Mouse (Mus musculus) stomach, embryonic 14.5 days (tissue): ENCODE data around the gene Cntn2. TPM values are rescaled to one million over a fixed set of nuclear protein-coding genes. Genes with fewer than 3 reads are reported as not detected.

Source experiments
- ATAC-seq: fragments of 200-750 bp; cut with Nextera tagmentation; 2 replicates; pipeline ENCODE4 v1.8.0; 2017; ENCODE audit warnings: low read depth, moderate TSS enrichment; ENCODE audit not compliant: insufficient number of reproducible peaks, insufficient read depth, low FRiP score
- H3K27ac ChIP-seq: fragments of 300-500 bp; sonication (generic); 2 replicates; pipeline ENCODE4 v1.5.1; 2014; ENCODE audit warnings: mild to moderate bottlenecking, low read length, moderate library complexity, mixed read lengths
- H3K27me3 ChIP-seq: fragments of 300-500 bp; sonication (generic); 2 replicates; pipeline ENCODE4 v1.6.1; 2014; ENCODE audit warnings: low read length, control low read depth, mixed read lengths; ENCODE audit not compliant: control insufficient read depth, insufficient read depth
- H3K36me3 ChIP-seq: fragments of 300-500 bp; sonication (generic); 2 replicates; pipeline ENCODE4 v1.6.1; 2014; ENCODE audit warnings: mild to moderate bottlenecking, control low read depth, low read length, moderate library complexity, mixed read lengths; ENCODE audit not compliant: control insufficient read depth, insufficient read depth
- H3K4me1 ChIP-seq: fragments of 300-500 bp; sonication (generic); 2 replicates; pipeline ENCODE4 v1.6.1; 2014; ENCODE audit warnings: low read length, control low read depth, mixed read lengths; ENCODE audit not compliant: control insufficient read depth, insufficient read depth
- H3K4me2 ChIP-seq: fragments of 300-500 bp; sonication (generic); replicated peaks from 2 replicates; pipeline ENCODE4 v1.6.1; 2014; ENCODE audit warnings: low read depth, low read length, control low read depth
- H3K4me3 ChIP-seq: fragments of 300-500 bp; sonication (generic); 2 replicates; pipeline ENCODE4 v1.5.1; 2014; ENCODE audit warnings: low read depth, low read length, control low read depth
- H3K9ac ChIP-seq: fragments of 300-500 bp; sonication (generic); replicated peaks from 2 replicates; pipeline ENCODE4 v1.6.1; 2014; ENCODE audit warnings: low read depth, mild to moderate bottlenecking, control low read depth, low read length, moderate library complexity, mixed read lengths
- H3K9me3 ChIP-seq: fragments of 300-500 bp; sonication (generic); 2 replicates; pipeline ENCODE4 v1.6.1; 2016; ENCODE audit warnings: low read depth, low read length, control low read depth; ENCODE audit not compliant: control insufficient read depth
- WGBS: fragments of 180-500 bp; shearing (Covaris S2); extraction: QIAGEN DNeasy Blood & Tissue Kit; methylation state at CpG from one replicate; pipeline ENCODE4 v1.1.7; 2014; 5-methylcytosine and 5-hydroxymethylcytosine counted together
- polyA plus RNA-seq: library from polyadenylated mRNA; unstranded; fragments of >200 nt; fragmentation: Nextera tagmentation; extraction: Ambion mirVana; gene quantifications from 2 replicates; pipeline ENCODE4 v1.2.1, GENCODE M21; 2014

The Cntn2 gene
- polyA plus RNA-seq, 1 experiment from 2014 or later = 0.67 TPM

DNA sequence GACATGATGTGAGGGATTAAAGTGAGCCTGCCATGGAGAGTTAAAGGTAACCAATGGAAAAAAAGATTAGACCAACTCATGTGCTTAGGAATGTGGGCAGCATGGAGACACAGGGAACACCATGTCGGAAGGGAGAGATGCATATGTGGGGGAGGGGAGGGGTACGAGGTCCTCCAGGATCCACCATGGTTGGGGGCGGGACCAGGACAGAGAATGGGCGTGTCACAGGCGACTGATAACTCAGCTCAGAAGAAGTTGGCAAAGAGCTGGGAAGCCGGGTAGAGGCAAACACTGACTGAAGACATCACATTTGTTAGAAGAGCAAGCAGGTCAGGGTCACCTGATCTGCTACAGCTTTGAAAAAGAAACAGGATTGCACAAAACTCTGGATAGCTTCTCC, 21.9 kb upstream of the Cntn2 start:
- ATAC-seq = no peak
- Histone ChIP-seq H3K36me3 (no peaks in the 10 kb centered on the region), H3K27ac (no peak overlapping the region), H3K27me3 (no peaks in the 10 kb centered on the region), H3K4me2 (no peak overlapping the region), H3K9me3 (no peaks in the 10 kb centered on the region), H3K4me3 (no peak overlapping the region), H3K9ac (no peak overlapping the region), H3K4me1 (no peaks in the 10 kb centered on the region)
- WGBS = 24% methylated on average over 6 of the region's 6 CpGs

DNA sequence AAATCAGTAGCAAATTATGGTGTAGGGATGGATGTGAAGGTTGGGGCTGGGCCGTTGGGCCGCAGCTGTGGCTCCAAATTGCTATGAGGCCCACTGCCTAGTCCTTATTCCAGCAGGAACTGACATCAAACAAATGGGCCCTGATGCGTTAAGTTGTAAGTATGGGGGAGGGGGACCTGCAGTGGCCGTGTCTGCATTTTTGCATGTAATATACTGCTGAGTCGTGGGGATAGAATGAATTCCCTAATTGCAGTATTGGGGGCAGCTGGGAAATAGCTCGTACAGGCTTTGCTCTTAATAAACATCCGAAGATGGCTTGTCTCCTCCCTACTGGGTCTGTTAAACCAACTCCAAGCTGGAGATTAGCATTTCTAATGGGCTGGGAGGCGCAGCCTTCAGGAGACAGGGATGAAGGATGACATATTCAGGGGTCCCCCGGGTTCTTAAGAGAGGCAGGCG, 19.3 kb upstream of the Cntn2 start:
- Histone ChIP-seq H3K36me3 (no peaks in the 10 kb centered on the region), H3K27ac (no peak overlapping the region), H3K27me3 (no peaks in the 10 kb centered on the region), H3K4me1 (peaks cover 12% of the 10 kb centered on the region), H3K4me3 (no peak overlapping the region), H3K4me2 (no peak overlapping the region), H3K9me3 (no peaks in the 10 kb centered on the region), H3K9ac (no peak overlapping the region)
- whole genome bisulfite sequencing = 25% methylated on average over 10 of the region's 10 CpGs
- ATAC-seq = no peak

DNA sequence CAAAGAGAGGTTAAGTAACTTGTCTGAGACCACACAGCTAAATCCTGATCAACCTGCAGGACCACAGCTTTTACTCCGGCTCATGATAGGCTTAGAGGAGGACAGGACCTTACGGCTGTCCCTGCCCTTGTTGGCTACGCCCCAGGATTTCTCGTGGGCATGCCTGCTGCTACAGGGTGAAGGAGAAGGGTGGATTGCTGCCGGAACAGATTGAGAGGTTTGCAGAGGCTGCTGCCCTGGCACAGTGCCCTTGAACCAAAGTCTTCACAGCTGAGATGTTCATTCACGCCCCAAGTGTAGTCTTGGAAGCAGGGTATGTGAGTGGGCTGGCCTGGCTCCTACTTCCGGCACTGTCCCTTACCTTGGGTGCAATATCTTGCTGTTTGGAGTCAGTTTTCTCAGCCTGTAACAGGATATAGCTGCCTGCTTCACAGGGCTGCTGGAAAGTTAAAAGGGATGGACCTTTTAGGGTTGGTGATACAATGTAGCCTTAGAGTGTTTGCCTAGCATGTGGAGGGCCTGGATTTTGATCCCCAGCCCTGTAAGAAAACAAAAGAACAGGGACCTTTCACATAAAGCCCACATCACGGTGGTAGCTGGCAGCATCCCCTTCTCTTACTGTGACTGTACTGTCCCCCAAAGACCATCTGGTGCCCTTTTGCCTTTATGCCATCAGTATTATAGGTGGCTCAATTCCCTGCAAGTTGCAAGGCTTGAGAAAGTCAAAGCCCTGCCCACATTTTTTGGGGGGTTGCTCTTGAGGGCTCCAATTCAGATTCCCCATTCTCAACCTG, 18.0 kb upstream of the Cntn2 start:
- Histone ChIP-seq H3K36me3 (no peaks in the 10 kb centered on the region), H3K27ac (no peak overlapping the region), H3K27me3 (no peaks in the 10 kb centered on the region), H3K9ac (no peak overlapping the region), H3K4me3 (no peak overlapping the region), H3K4me1 (peaks cover 12% of the 10 kb centered on the region), H3K9me3 (no peaks in the 10 kb centered on the region), H3K4me2 (no peak overlapping the region)
- WGBS = 61% methylated on average over 8 of the region's 8 CpGs
- ATAC-seq = no peak

DNA sequence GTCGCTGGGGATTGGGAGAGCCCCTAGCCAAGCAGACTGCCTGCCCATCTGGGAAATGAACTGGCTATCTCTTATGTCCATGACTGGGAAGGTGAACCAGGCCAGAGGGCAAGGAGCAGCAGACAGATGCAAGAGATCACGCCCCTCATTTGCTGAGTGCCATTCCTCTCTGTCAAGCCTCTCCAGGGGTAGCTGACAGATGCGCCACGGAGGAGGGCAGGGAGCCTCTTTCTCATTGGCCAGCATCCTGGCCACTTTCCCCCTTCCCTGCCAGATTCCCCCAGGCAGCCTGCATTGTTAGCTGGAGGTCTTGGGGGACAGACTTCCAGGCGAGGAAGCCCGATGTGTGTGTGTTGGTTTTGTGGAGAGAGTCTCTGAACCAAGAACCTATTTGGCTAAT, 16.0 kb upstream of the Cntn2 start:
- Histone ChIP-seq H3K4me3 (no peak overlapping the region), H3K9me3 (no peaks in the 10 kb centered on the region), H3K4me2 (no peak overlapping the region), H3K27me3 (no peaks in the 10 kb centered on the region), H3K27ac (no peak overlapping the region), H3K36me3 (no peaks in the 10 kb centered on the region), H3K9ac (no peak overlapping the region), H3K4me1 (peaks cover 12% of the 10 kb centered on the region)
- no peak for ATAC-seq
- WGBS = 31% methylated on average over 6 of the region's 6 CpGs

DNA sequence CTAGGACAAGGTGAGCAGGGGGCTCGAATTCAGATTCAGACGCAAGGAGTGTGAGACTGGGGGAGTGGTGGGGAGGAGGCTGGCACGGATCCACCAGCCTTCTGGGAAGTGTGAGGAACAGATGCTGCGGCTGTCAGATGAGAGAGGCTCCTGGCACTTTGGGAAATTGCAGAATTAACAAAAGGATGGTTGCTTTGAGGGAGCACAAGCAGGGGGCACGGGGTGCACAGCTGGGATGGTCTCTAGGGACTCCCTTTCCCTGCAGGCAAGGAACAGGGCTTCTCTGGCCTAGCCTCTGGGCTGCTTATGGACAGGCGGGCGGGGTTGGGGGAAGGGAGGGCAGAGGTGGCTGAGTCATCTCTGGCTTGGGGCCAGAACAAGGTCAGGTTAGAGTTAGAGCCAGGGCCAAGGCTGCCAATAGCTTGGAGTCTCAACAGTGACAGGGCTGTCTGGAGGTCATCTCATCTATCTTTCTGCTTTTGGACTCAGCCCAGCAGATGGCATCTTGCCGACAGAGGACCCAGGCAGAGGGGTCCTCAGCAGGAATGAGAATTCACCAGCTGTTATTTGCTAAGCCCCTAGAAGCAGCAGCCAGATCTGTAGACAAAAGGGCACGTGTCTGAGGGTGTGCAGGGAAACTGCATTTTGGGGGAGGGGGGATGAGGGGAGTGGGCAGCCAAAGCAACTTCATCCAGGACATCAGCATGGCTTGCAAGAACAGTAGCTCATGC, 15.0 kb upstream of the Cntn2 start:
- no peak overlapping the region for H3K9ac ChIP-seq
- H3K27ac ChIP-seq = no peak overlapping the region
- ATAC-seq = peak; percentile 66
- no peaks in the 10 kb centered on the region for H3K9me3 ChIP-seq
- H3K4me1 ChIP-seq = peaks cover 12% of the 10 kb centered on the region
- no peak overlapping the region for H3K4me3 ChIP-seq
- no peak overlapping the region for H3K4me2 ChIP-seq
- WGBS = 17% methylated on average over 9 of the region's 9 CpGs
- no peaks in the 10 kb centered on the region for H3K27me3 ChIP-seq
- no peaks in the 10 kb centered on the region for H3K36me3 ChIP-seq

DNA sequence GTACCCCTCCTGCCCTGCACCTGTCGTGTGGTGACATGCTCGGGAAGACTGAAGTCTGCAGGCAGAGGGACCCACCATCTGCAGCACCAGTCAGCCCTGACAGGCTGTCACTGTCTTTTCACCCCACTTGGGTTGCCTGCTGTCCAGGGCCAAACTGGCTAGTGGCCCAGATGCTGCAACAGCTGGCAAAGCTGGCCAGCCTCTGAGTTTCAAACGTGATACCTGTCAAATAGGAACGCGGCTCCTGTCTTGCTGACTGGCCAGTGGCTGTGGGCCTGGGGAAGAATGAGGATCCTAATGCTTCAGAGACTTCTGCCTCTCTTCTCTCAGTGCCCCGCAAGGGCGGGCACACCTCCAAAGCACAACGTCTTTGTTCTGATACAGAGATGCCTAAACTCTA, 733 bp upstream of the Cntn2 start:
- Histone ChIP-seq H3K4me1 (peaks cover 14% of the 10 kb centered on the region), H3K9ac (no peak overlapping the region), H3K4me2 (no peak overlapping the region), H3K4me3 (no peak overlapping the region), H3K36me3 (no peaks in the 10 kb centered on the region), H3K27me3 (peaks cover 8% of the 10 kb centered on the region; the same call in 1 of the 2 replicates), H3K9me3 (no peaks in the 10 kb centered on the region), H3K27ac (no peak overlapping the region)
- ATAC-seq = no peak
- 70% methylated on average over 8 of the region's 8 CpGs for WGBS

DNA sequence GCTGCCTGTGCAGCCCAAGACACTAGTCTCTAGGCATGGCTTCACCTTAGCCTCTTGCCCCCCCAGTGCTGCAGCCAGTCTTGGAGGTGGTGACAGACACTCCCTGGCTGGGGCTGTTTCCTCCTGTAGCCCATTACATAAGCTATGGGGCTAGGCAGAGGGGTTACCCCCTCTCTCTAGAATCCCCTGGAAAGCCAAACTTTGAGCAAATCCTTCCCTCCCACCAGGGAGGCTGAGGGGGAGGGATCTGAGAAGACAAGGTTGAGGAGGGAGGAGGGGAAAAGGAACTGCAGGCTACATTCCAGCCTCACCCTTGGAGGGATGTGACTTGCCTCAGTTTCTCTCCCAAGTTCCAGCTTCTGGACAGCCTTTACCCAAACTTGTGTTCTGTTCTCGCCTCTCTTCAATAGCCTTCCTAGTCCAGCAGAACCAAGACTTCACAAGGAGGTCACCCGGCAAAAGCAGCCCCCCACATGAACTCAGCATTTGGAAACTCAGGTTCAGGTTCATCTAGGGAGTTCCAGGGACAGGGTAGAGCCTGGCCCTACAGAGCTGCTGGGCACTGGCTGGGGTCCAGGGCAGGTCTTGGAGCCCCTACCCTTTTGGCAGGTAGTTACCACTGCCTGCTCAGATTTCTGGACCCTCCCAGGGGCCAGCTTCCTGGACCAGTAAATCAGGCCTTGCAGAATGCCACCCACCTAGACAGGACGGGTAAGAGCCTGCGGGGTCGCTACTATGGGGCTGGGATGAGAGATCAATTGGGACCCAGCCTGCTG, 1.0 kb downstream of the Cntn2 start:
- Histone ChIP-seq H3K4me1 (peaks cover 14% of the 10 kb centered on the region), H3K27ac (no peak overlapping the region), H3K27me3 (peaks cover 8% of the 10 kb centered on the region; the same call in 1 of the 2 replicates), H3K4me2 (no peak overlapping the region; the same call in 1 of the 2 replicates), H3K9me3 (no peaks in the 10 kb centered on the region), H3K36me3 (no peaks in the 10 kb centered on the region), H3K9ac (no peak overlapping the region), H3K4me3 (peak overlapping the region; percentile 15; the same call in 1 of the 2 replicates)
- 20% methylated on average over 5 of the region's 5 CpGs for WGBS
- ATAC-seq = peak; percentile 31; the same call in 1 of the 2 replicates

DNA sequence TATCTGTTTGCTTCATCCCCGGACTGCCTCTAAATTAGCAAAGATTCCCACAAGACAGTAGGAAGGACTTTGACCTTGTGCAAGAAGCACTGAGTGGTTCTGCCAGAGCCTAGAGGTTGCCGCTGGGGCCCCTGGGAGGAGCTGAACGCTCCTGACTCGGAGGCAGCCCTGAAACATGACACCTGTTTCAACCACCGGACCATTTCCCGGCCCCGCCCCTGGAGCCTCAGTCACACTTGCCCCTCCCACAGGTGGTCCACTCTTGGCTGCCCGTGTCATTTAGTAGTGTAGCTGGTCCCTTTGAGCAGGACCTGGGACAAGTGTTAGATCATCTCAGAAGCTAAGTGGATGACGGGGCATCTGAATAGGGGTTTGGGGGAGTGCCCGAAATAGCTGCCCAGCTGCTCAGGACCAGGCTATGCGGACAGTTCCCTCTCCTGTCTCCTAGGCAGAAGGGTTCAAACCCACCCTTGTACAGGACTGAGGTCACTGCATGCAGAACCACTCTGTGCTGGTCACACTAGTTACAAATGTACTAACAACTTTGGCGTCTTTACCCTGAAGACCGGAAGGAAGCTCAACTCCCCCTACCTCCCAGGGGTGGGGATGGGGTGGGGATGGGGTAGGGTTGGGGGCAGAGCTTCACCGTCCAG, 1.8 kb downstream of the Cntn2 start:
- H3K27me3 ChIP-seq = peaks cover 8% of the 10 kb centered on the region; the same call in 1 of the 2 replicates
- WGBS = 6% methylated on average over 14 of the region's 14 CpGs
- H3K36me3 ChIP-seq = no peaks in the 10 kb centered on the region
- peak; percentile 62 for ATAC-seq
- peaks cover 14% of the 10 kb centered on the region for H3K4me1 ChIP-seq
- H3K4me2 ChIP-seq = no peak overlapping the region
- no peak overlapping the region for H3K4me3 ChIP-seq
- no peak overlapping the region for H3K27ac ChIP-seq
- H3K9ac ChIP-seq = no peak overlapping the region
- H3K9me3 ChIP-seq = no peaks in the 10 kb centered on the region
